Mouse (Mus musculus): Measurements from ENCODE around the gene Catsper4. TPM values are rescaled to one million over a fixed set of nuclear protein-coding genes. Genes with fewer than 3 reads are reported as not detected.
A peak's percentile ranks its signal among the peaks of the same experiment; 100 is the strongest.
"Not testable (repeated sequence)": the region's sequence is repeated elsewhere in the genome, so short reads cannot be mapped to it uniquely, and the experiment has no call there.

The Catsper4 gene
- polyA plus RNA-seq (2015; fragmentation: Nextera tagmentation; extraction: Ambion mirVana): not detected in 2 replicates

GRCm38 (mm10) chr4:134227194-134227593 is at the start of gene Catsper4:
TSS of gene Catsper4 (minus strand) at chr4:134227383.
- Histone ChIP-seq H3K27me3 (no peaks in the 10 kb centered on the region), H3K9me3 (no peaks in the 10 kb centered on the region), H3K4me3 (replicated peaks) (no peak within 1 kb of the TSS), H3K4me2 (replicated peaks) (no peak within 1 kb of the TSS), H3K4me1 (replicated peaks) (no peaks in the 10 kb centered on the region), H3K27ac (no peak within 1 kb of the TSS), H3K9ac (replicated peaks) (no peak within 1 kb of the TSS), H3K36me3 (no peaks in the 10 kb centered on the region)
- 76% methylated on average over 8 of the region's 8 CpGs for WGBS
- ATAC-seq: no peak

GRCm38 (mm10) chr4:134273417-134274345 is 46.5 kb upstream of the Catsper4 start:
- Histone ChIP-seq H3K27ac (no peak overlapping the region), H3K4me2 (replicated peaks) (no peak overlapping the region), H3K4me3 (replicated peaks) (no peak overlapping the region), H3K4me1 (replicated peaks) (no peaks in the 10 kb centered on the region), H3K9me3 (no peaks in the 10 kb centered on the region), H3K27me3 (no peaks in the 10 kb centered on the region), H3K9ac (replicated peaks) (no peak overlapping the region), H3K36me3 (peaks cover 21% of the 10 kb centered on the region)
- ATAC-seq: no peak
- 7% methylated on average over 14 of the region's 14 CpGs for WGBS

DNA sequence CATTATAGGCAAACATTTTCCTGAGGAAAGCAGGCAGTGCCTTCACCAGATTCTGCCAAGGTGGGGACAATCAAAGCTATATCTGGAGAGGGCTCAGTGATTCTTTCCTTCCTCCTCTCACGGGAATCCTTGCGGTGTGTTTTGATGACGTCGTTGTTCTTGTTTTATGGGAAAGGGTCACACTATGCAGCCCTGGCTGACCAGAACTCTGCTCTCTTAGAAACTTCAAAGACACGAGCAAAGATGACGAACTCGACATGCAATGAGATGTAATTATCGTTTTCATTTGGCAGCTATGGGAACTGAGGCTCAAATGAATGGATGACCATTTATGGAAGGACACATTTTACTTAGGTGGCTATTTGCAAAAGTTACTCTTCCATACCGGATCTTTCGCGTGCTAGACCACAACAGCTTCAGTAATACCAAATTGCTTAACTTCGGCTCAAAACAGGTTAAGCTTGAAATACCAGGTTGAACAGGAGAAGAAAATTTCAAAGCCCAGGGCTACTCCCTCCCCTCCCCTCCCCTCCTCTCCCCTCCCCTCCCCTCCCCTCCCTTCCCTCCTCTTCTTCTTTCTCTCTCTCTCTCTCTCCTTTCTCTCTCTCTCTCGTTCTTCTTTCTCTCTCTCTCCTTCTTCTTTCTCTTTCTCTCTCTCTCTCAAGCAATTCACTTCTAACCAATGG is 45.7 kb upstream of the Catsper4 start:
- Histone ChIP-seq H3K36me3 (peaks cover 14% of the 10 kb centered on the region), H3K4me2 (replicated peaks) (no peak overlapping the region), H3K27ac (no peak overlapping the region), H3K27me3 (no peaks in the 10 kb centered on the region), H3K9ac (replicated peaks) (no peak overlapping the region), H3K9me3 (no peaks in the 10 kb centered on the region), H3K4me3 (replicated peaks) (no peak overlapping the region), H3K4me1 (replicated peaks) (no peaks in the 10 kb centered on the region)
- ATAC-seq: no peak
- WGBS: 37% methylated on average over 13 of the region's 13 CpGs

DNA sequence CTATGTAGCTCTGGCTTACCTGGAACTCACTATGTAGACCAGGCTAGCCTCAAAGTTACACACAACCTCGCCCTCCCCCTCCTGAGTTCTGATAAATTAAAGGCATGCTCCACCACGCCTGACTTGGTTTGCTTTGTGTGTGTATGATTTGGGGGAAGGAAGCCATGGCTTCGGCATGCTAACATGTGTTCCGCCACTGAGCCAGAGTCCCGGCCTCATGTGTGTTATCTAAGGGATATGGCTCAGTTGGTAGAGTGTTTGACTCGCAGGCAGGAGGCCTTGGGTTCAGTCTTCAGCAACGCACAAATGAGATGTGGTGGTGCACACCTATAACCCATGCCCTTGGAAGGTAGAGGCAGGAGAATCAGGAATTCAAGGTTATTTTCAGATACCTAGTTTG is 44.8 kb upstream of the Catsper4 start:
- WGBS: 85% methylated on average over 7 of the region's 7 CpGs
- Histone ChIP-seq H3K9ac (replicated peaks) (no peak overlapping the region), H3K4me2 (replicated peaks) (no peak overlapping the region), H3K36me3 (peaks cover 5% of the 10 kb centered on the region), H3K27me3 (no peaks in the 10 kb centered on the region), H3K4me3 (replicated peaks) (no peak overlapping the region), H3K27ac (no peak overlapping the region), H3K4me1 (replicated peaks) (no peaks in the 10 kb centered on the region), H3K9me3 (no peaks in the 10 kb centered on the region)
- no peak for ATAC-seq

DNA sequence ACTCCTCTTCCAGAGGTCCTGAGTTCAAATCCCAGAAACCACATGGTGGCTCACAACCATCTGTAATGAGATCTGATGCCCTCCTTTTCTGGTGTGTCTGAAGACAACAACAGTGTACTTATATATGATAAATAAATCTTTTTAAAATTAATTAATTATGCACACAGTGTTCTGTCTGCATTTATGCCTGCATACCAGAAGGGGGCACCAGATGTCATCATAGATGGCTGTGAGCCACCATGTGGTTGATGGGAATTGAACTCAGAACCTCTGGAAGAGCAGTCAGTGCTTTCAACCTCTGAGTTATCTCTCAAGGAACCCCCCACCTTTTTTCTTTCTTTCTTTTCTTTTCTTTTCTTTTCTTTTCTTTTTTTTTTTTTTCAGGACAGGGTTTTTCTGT is 42.4 kb upstream of the Catsper4 start:
- not testable (repeated sequence) for H3K36me3 ChIP-seq; H3K4me2 ChIP-seq (replicated peaks); H3K27me3 ChIP-seq; ATAC-seq; H3K9ac ChIP-seq (replicated peaks); H3K4me3 ChIP-seq (replicated peaks); H3K27ac ChIP-seq; H3K9me3 ChIP-seq; H3K4me1 ChIP-seq (replicated peaks)

DNA sequence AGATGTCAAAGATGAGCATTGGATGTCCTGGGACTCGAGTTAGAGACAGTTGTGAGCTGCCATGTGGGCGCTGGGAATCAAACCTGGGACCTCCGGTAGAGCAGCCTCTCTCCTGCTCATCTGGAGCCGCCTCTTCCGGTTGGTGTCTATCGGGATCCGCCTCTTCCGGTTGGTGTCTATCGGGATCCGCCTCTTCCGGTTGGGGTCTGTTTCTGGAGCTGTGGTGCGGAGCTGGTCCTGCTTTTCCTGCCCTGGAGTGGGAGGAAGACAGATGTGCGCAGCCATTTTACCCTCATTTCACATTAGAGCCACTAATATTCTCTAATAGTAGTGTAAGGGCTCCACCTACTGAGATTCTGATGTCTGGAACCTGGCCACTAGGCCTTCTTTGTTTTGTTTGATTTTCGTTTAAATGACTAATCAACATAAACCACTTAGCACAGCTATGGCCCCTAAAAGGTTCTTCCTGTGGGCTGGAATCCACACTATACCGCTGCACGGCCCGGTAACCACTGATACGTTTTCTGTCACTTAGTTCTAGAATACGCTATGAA is 41.0 kb upstream of the Catsper4 start:
- no peak for ATAC-seq
- Histone ChIP-seq H3K9me3 (no peaks in the 10 kb centered on the region), H3K27me3 (no peaks in the 10 kb centered on the region), H3K36me3 (no peaks in the 10 kb centered on the region), H3K27ac (no peak overlapping the region), H3K9ac (replicated peaks) (no peak overlapping the region), H3K4me1 (replicated peaks) (no peaks in the 10 kb centered on the region), H3K4me3 (replicated peaks) (no peak overlapping the region), H3K4me2 (replicated peaks) (no peak overlapping the region)
- WGBS: 86% methylated on average over 19 of the region's 19 CpGs

GRCm38 (mm10) chr4:134265860-134266585 is 38.8 kb upstream of the Catsper4 start:
- no peaks in the 10 kb centered on the region for H3K9me3 ChIP-seq
- no peak for ATAC-seq
- no peak overlapping the region for H3K4me3 ChIP-seq (replicated peaks)
- H3K9ac ChIP-seq (replicated peaks): no peak overlapping the region
- H3K36me3 ChIP-seq: no peaks in the 10 kb centered on the region
- WGBS: 76% methylated on average over 9 of the region's 9 CpGs
- no peaks in the 10 kb centered on the region for H3K27me3 ChIP-seq
- H3K27ac ChIP-seq: no peak overlapping the region
- no peak overlapping the region for H3K4me2 ChIP-seq (replicated peaks)
- no peaks in the 10 kb centered on the region for H3K4me1 ChIP-seq (replicated peaks)

DNA sequence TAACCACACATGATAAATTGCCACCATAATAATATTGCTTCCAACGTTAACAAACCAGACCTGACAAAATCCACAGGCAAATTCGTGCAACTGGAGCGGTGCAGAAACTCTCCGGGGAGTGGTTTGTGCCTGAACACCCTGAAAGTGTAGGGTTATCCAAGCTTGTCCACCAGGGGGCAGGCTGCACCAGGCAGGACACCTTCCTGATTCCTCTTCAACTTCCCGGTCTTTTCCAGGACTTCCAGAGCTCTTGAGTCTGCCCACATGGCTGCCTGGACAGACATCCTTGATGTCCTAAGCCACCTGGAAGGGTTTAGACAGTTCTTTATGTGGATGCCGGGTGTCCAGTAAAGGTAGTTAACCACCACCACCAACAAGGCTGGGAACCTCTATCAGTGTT is 36.0 kb upstream of the Catsper4 start:
- WGBS: 40% methylated on average over 6 of the region's 6 CpGs

GRCm38 (mm10) chr4:134258354-134258753 is 31.2 kb upstream of the Catsper4 start:
- peaks cover 38% of the 10 kb centered on the region for H3K4me1 ChIP-seq (replicated peaks)
- H3K9me3 ChIP-seq: no peaks in the 10 kb centered on the region
- H3K4me2 ChIP-seq (replicated peaks): no peak overlapping the region
- no peak overlapping the region for H3K9ac ChIP-seq (replicated peaks)
- H3K4me3 ChIP-seq (replicated peaks): no peak overlapping the region
- WGBS: 67% methylated on average over 11 of the region's 11 CpGs
- H3K27me3 ChIP-seq: peaks cover 28% of the 10 kb centered on the region
- H3K27ac ChIP-seq: no peak overlapping the region
- ATAC-seq: no peak
- H3K36me3 ChIP-seq: no peaks in the 10 kb centered on the region

More for the DNA sequence above, 36.0 kb upstream of the Catsper4 start:
- H3K4me3 ChIP-seq (replicated peaks): no peak overlapping the region
- no peaks in the 10 kb centered on the region for H3K36me3 ChIP-seq
- no peaks in the 10 kb centered on the region for H3K9me3 ChIP-seq
- no peak overlapping the region for H3K9ac ChIP-seq (replicated peaks)
- ATAC-seq: no peak
- no peak overlapping the region for H3K4me2 ChIP-seq (replicated peaks)
- no peak overlapping the region for H3K27ac ChIP-seq
- no peaks in the 10 kb centered on the region for H3K27me3 ChIP-seq
- no peaks in the 10 kb centered on the region for H3K4me1 ChIP-seq (replicated peaks)

GRCm38 (mm10) chr4:134257198-134258009 is 30.2 kb upstream of the Catsper4 start:
- no peaks in the 10 kb centered on the region for H3K9me3 ChIP-seq
- no peaks in the 10 kb centered on the region for H3K36me3 ChIP-seq
- H3K27me3 ChIP-seq: peaks cover 38% of the 10 kb centered on the region
- H3K27ac ChIP-seq: no peak overlapping the region
- H3K9ac ChIP-seq (replicated peaks): 0 out of 2 replicates have a peak overlapping the region, but pooled peaks have one; percentile 14
- ATAC-seq: 0 out of 2 replicates have a peak, but pooled peaks have one; percentile 46
- WGBS: 6% methylated on average over 11 of the region's 11 CpGs
- no peak overlapping the region for H3K4me3 ChIP-seq (replicated peaks)
- peaks cover 43% of the 10 kb centered on the region for H3K4me1 ChIP-seq (replicated peaks)
- H3K4me2 ChIP-seq (replicated peaks): no peak overlapping the region

All from midbrain, embryonic 13.5 days (tissue).